Mouse (Mus musculus): ENCODE results near the gene Itch. TPM values are rescaled to one million over a fixed set of nuclear protein-coding genes. Genes with fewer than 3 reads are reported as not detected.

Itch gene
- polyA plus RNA-seq, 1 experiment from 2014 or later: 20.3 TPM

DNA sequence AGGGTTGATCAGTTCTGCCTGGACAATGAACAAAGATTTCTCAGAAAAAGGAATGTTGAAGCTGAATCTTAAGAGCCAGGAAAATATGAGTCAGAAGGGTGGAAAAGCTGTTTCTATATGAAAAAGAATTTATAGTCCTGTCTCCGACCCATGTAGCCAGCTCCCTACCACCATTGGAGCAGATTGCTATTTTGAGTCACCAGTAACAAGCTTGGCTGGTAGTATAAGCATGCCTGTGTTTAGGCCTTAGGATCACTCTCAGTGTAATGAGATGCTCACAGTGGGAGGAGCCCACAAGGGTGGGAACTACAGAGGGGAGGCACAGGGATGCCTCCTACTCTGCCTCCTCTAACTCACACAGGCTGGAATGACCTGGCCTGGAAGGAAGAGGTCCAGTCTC is 114.9 kb downstream of the Itch start:
- TF ChIP-seq CTCF (IDR thresholded peaks at IDR 0.05; ENCODE audit: low read depth): no peak
- Histone ChIP-seq H3K27ac (ENCODE audit: low read depth, low read length) (no peak overlapping the region), H3K4me3 (ENCODE audit: low read depth, low read length) (no peak overlapping the region), H3K9ac (ENCODE audit: low read depth, low read length) (no peak overlapping the region), H3K27me3 (replicated peaks; ENCODE audit: control insufficient read depth, insufficient read depth, low read length) (no peaks in the 10 kb centered on the region), H3K9me3 (ENCODE audit: control insufficient read depth) (no peaks in the 10 kb centered on the region), H3K4me1 (replicated peaks; ENCODE audit: control insufficient read depth, insufficient read depth, low read length) (no peaks in the 10 kb centered on the region), H3K36me3 (ENCODE audit: control insufficient read depth, insufficient read depth) (peaks cover 81% of the 10 kb centered on the region), H3K4me2 (replicated peaks; ENCODE audit: low read depth) (no peak overlapping the region)
- 90% methylated on average over 1 of the region's 1 CpGs for WGBS
- no peak for ATAC-seq

DNA sequence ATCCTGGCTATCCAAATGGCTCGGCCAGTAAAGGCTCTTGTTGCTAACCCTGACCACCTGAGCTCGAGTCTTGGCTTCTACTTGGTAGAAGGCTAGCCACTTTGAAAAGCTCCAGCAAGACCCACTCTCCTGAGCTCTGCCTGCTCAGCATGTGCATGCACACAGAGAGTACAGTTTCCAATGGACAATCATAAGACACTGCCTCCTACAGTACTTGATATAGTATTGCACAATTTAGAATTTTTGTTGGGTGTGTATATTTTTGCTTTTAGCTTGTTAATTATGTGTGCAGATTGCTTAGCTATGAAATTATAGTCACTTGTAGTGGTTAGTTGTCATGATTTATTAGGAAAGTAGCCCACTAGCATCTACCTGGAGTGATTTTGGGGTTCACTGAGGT is 115.4 kb downstream of the Itch start:
- 85% methylated on average over 2 of the region's 2 CpGs for WGBS
- Histone ChIP-seq H3K9ac (ENCODE audit: low read depth, low read length) (no peak overlapping the region), H3K4me3 (ENCODE audit: low read depth, low read length) (no peak overlapping the region), H3K4me2 (replicated peaks; ENCODE audit: low read depth) (no peak overlapping the region), H3K27ac (ENCODE audit: low read depth, low read length) (no peak overlapping the region), H3K9me3 (ENCODE audit: control insufficient read depth) (no peaks in the 10 kb centered on the region), H3K36me3 (ENCODE audit: control insufficient read depth, insufficient read depth) (peaks cover 76% of the 10 kb centered on the region), H3K27me3 (replicated peaks; ENCODE audit: control insufficient read depth, insufficient read depth, low read length) (no peaks in the 10 kb centered on the region), H3K4me1 (replicated peaks; ENCODE audit: control insufficient read depth, insufficient read depth, low read length) (no peaks in the 10 kb centered on the region)
- no peak for TF ChIP-seq CTCF (IDR thresholded peaks at IDR 0.05; ENCODE audit: low read depth)
- ATAC-seq: no peak

DNA sequence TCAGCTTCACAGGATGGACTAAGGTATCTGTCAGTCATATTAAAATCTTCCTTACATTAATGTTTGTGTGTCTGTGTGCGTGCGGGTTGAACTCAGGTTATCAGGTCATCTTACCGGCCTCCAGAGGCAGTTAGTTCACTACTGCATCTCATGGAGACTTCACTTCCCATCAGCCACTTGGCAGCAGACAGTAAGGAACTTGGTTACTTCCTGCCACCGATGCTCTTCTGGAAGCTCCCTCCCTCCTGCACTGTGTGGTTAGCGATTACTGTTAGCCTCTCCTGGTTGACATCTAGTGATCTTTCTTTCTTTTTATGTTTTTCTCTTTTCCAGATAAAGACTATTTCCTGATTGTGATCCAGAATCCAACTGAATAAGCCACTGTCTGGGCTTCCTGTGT is 116.3 kb downstream of the Itch start:
- Histone ChIP-seq H3K4me3 (ENCODE audit: low read depth, low read length) (no peak overlapping the region), H3K27me3 (replicated peaks; ENCODE audit: control insufficient read depth, insufficient read depth, low read length) (no peaks in the 10 kb centered on the region), H3K4me1 (replicated peaks; ENCODE audit: control insufficient read depth, insufficient read depth, low read length) (no peaks in the 10 kb centered on the region), H3K4me2 (replicated peaks; ENCODE audit: low read depth) (no peak overlapping the region), H3K9ac (ENCODE audit: low read depth, low read length) (no peak overlapping the region), H3K36me3 (ENCODE audit: control insufficient read depth, insufficient read depth) (peaks cover 67% of the 10 kb centered on the region), H3K27ac (ENCODE audit: low read depth, low read length) (no peak overlapping the region), H3K9me3 (ENCODE audit: control insufficient read depth) (no peaks in the 10 kb centered on the region)
- WGBS: 84% methylated on average over 5 of the region's 5 CpGs
- ATAC-seq: no peak
- no peak for TF ChIP-seq CTCF (IDR thresholded peaks at IDR 0.05; ENCODE audit: low read depth)

DNA sequence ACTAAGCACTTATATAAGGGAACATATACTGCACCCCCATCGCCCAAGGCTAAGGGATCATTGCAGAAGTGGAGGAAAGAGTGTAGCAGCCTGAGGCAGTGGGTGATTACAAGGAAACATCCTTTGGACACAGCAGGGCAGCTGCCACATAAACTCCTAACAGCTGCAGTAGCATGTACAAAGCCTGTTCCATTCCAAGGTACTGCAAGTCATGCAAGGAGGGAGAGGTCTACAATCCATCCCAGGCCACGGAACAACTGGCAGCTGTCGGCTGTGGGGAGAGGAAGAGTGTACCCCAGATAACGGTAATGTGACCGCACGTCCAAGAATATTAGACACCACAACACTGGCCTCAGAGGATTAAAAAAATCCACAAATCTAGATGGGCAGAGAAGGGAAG is 132.2 kb downstream of the Itch start:
- Histone ChIP-seq H3K36me3 (ENCODE audit: control insufficient read depth, insufficient read depth) (no peaks in the 10 kb centered on the region), H3K4me2 (replicated peaks; ENCODE audit: low read depth) (no peak overlapping the region), H3K27ac (ENCODE audit: low read depth, low read length) (no peak overlapping the region), H3K27me3 (replicated peaks; ENCODE audit: control insufficient read depth, insufficient read depth, low read length) (no peaks in the 10 kb centered on the region), H3K4me3 (ENCODE audit: low read depth, low read length) (no peak overlapping the region), H3K9me3 (ENCODE audit: control insufficient read depth) (no peaks in the 10 kb centered on the region), H3K4me1 (replicated peaks; ENCODE audit: control insufficient read depth, insufficient read depth, low read length) (no peaks in the 10 kb centered on the region), H3K9ac (ENCODE audit: low read depth, low read length) (no peak overlapping the region)
- WGBS: 91% methylated on average over 6 of the region's 6 CpGs
- no peak for TF ChIP-seq CTCF (IDR thresholded peaks at IDR 0.05; ENCODE audit: low read depth)
- ATAC-seq: no peak

DNA sequence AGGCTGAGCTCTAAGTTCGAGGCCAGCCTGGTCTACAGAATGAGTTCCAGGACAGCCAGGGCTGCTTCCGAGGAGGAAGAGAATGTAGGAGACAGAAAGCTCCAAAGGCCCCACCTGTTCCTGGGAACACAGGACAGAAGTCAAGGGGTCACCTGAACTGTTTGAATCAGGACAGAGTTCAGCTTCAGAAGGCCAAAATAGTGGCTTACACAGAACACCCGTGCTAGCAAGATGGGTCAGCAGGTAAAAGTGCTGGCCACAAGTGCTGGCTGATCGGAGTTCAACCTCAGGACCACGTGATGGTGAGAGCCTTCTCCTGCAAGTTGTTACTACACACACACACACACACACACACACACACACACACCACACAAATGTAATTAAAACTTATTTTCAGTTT is 133.6 kb downstream of the Itch start:
- H3K4me2 ChIP-seq (replicated peaks; ENCODE audit: low read depth): no peak overlapping the region
- 82% methylated on average over 5 of the region's 5 CpGs for WGBS

DNA sequence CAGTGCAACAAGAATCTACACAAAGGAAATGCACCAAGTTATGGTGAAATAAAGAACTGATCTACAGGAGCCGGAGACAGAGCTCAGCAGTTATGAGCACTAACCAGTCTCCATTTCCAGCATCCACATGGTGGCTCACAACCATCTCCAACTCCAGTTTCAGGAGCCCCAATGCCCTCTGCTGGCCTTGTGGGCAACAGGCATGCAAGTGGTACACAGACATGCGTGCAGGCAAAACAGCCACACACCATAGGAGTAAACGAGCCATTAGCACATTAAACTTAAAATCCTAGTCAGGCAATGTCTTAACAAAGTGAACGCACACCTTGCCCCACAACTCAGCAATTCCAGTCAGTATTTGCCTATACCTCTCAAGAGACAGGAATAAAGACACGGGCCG is 138.6 kb downstream of the Itch start:
- Histone ChIP-seq H3K27me3 (replicated peaks; ENCODE audit: control insufficient read depth, insufficient read depth, low read length) (no peaks in the 10 kb centered on the region), H3K27ac (ENCODE audit: low read depth, low read length) (no peak overlapping the region), H3K9ac (ENCODE audit: low read depth, low read length) (no peak overlapping the region), H3K36me3 (ENCODE audit: control insufficient read depth, insufficient read depth) (no peaks in the 10 kb centered on the region), H3K9me3 (ENCODE audit: control insufficient read depth) (no peaks in the 10 kb centered on the region), H3K4me3 (ENCODE audit: low read depth, low read length) (no peak overlapping the region), H3K4me2 (replicated peaks; ENCODE audit: low read depth) (no peak overlapping the region), H3K4me1 (replicated peaks; ENCODE audit: control insufficient read depth, insufficient read depth, low read length) (0 out of 2 replicates have a peak, but pooled peaks cover under 1% of the 10 kb centered on the region)
- peak; percentile 63 for TF ChIP-seq CTCF (IDR thresholded peaks at IDR 0.05; ENCODE audit: low read depth)
- WGBS: 90% methylated on average over 6 of the region's 6 CpGs
- ATAC-seq: no peak

More for the DNA sequence above, 133.6 kb downstream of the Itch start:
- Histone ChIP-seq H3K9me3 (ENCODE audit: control insufficient read depth) (no peaks in the 10 kb centered on the region), H3K9ac (ENCODE audit: low read depth, low read length) (no peak overlapping the region), H3K27me3 (replicated peaks; ENCODE audit: control insufficient read depth, insufficient read depth, low read length) (no peaks in the 10 kb centered on the region), H3K27ac (ENCODE audit: low read depth, low read length) (no peak overlapping the region), H3K36me3 (ENCODE audit: control insufficient read depth, insufficient read depth) (no peaks in the 10 kb centered on the region), H3K4me1 (replicated peaks; ENCODE audit: control insufficient read depth, insufficient read depth, low read length) (no peaks in the 10 kb centered on the region), H3K4me3 (ENCODE audit: low read depth, low read length) (no peak overlapping the region)
- no peak for TF ChIP-seq CTCF (IDR thresholded peaks at IDR 0.05; ENCODE audit: low read depth)
- no peak for ATAC-seq
